Mouse (Mus musculus): ENCODE data around the gene Dock1. TPM values are rescaled to one million over a fixed set of nuclear protein-coding genes. Genes with fewer than 3 reads are reported as not detected.
A peak's percentile ranks its signal among the peaks of the same experiment; 100 is the strongest.

Dock1 gene
- polyA plus RNA-seq, 1 experiment from 2014 or later = 44.5 TPM

DNA sequence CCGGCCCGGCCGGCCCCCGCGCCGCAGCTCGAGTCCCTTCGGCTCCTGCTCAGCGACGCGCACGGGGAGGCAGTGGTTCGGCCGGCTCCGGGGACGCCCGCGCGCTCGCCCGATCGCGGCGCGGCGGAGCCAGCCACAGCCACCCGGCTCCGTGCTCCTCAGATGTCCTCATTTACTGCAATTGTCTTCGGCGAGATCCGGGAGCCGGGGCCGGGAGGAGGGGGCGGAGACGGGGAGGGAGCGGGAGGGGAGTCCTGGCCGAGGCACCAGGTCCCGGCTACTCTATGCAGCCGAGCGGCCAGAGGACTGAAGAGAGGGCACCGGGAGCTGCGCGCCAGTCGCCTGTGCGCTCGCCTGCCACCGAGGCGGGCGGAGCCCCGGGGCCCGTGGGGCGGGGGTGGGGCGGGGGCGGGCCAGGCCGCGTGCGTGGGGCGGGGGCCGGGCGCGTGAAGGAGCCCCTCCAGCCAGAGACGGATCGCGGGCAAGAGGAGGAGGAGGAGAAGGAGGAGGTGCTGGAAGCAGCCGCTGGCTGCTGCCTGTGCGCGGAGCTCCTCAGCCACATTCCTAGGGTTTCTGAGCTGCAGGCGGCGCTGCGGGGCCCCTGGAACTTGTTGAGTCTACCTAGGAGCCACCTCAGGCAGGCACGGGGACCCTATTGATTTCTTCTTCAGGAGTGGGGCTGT, 267.6 kb downstream of the Dock1 start, which contains the start of gene Fam196a:
Gene Fam196a (minus strand): TSS at position 504 of the 683 bp plus-strand sequence.
- Histone ChIP-seq H3K27ac (ENCODE audit: low read length) (no peak within 1 kb of the TSS), H3K27me3 (ENCODE audit: control insufficient read depth, insufficient read depth, low read depth, low read length) (no peaks in the 10 kb centered on the region; the same call in 1 of the 2 replicates), H3K9ac (ENCODE audit: low read length) (peak within 1 kb of the TSS; percentile 55), H3K4me3 (ENCODE audit: low read length) (peak within 1 kb of the TSS; percentile 54), H3K36me3 (ENCODE audit: control insufficient read depth, insufficient read depth, low read length) (no peaks in the 10 kb centered on the region), H3K9me3 (ENCODE audit: control insufficient read depth, low read length) (no peaks in the 10 kb centered on the region), H3K4me2 (ENCODE audit: low read depth, low read length) (peak within 1 kb of the TSS; percentile 90), H3K4me1 (replicated peaks; ENCODE audit: control insufficient read depth, insufficient read depth, low read length) (peaks cover 7% of the 10 kb centered on the region)
- ATAC-seq (ENCODE audit: low read depth) = peak; percentile 92
- under 1% methylated on average over 27 of the region's 71 CpGs for WGBS

- peaks cover 7% of the 10 kb centered on the region for H3K4me1 ChIP-seq (replicated peaks; ENCODE audit: control insufficient read depth, insufficient read depth, low read length)
- H3K27ac ChIP-seq (ENCODE audit: low read length) = no peak overlapping the region
- H3K36me3 ChIP-seq (ENCODE audit: control insufficient read depth, insufficient read depth, low read length) = no peaks in the 10 kb centered on the region
- H3K27me3 ChIP-seq (ENCODE audit: control insufficient read depth, insufficient read depth, low read depth, low read length) = no peaks in the 10 kb centered on the region; the same call in 1 of the 2 replicates
- H3K4me2 ChIP-seq (ENCODE audit: low read depth, low read length) = no peak overlapping the region
- no peak overlapping the region for H3K4me3 ChIP-seq (ENCODE audit: low read length)
- H3K9me3 ChIP-seq (ENCODE audit: control insufficient read depth, low read length) = no peaks in the 10 kb centered on the region
- H3K9ac ChIP-seq (ENCODE audit: low read length) = no peak overlapping the region
- no peak for ATAC-seq (ENCODE audit: low read depth)
- 95% methylated on average over 6 of the region's 6 CpGs for WGBS
Observed at GRCm38 (mm10) chr7:134941891-134942290, 271.4 kb downstream of the Dock1 start.

DNA sequence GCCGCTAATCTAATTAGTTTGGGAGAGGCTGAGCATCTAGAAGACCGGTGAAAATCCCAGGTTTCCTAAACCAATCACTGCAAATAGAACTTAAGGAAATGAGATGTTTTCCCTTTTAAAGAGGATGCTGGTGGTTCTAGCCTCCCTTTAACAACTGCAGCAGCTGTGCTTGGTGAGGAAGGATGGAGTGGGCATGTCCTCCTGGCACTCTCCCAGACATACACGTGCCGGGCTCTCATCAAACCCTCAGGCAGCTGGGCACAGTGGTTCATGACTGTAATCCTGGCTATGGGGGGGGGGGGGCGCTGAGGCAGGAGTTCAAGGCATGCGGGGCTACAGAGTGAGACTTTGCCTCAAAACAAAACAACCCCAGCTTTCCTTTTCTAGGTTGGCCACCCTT, 272.6 kb downstream of the Dock1 start:
- no peaks in the 10 kb centered on the region for H3K27me3 ChIP-seq (ENCODE audit: control insufficient read depth, insufficient read depth, low read depth, low read length)
- no peak overlapping the region for H3K27ac ChIP-seq (ENCODE audit: low read length)
- H3K9me3 ChIP-seq (ENCODE audit: control insufficient read depth, low read length) = no peaks in the 10 kb centered on the region
- H3K4me1 ChIP-seq (replicated peaks; ENCODE audit: control insufficient read depth, insufficient read depth, low read length) = no peaks in the 10 kb centered on the region; the same call in 1 of the 2 replicates
- H3K4me2 ChIP-seq (ENCODE audit: low read depth, low read length) = no peak overlapping the region
- ATAC-seq (ENCODE audit: low read depth) = no peak
- H3K36me3 ChIP-seq (ENCODE audit: control insufficient read depth, insufficient read depth, low read length) = no peaks in the 10 kb centered on the region
- no peak overlapping the region for H3K9ac ChIP-seq (ENCODE audit: low read length)
- no peak overlapping the region for H3K4me3 ChIP-seq (ENCODE audit: low read length)
- 64% methylated on average over 6 of the region's 6 CpGs for WGBS

DNA sequence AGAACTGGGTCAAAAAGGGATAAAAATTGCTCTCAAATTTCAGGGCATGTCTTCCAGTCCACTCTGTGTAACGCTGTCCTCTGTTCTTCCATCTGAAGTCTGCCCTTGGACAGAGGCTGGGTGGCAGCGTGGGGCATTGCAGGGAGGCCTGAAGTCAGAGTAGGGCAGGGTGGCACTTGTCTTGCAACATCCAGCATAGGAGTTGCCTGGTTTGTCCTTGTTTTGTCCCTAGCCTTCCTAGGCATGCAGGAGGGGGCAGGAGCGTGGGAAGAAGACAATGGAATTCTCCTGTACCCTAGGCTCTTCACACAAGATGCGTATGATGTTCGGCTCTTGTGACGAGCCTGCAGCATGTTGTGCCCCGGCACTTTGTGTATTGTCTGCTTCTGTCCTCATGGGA, 273.2 kb downstream of the Dock1 start:
- H3K4me2 ChIP-seq (ENCODE audit: low read depth, low read length) = no peak overlapping the region
- no peak overlapping the region for H3K9ac ChIP-seq (ENCODE audit: low read length)
- no peak overlapping the region for H3K27ac ChIP-seq (ENCODE audit: low read length)
- 79% methylated on average over 7 of the region's 7 CpGs for WGBS
- no peaks in the 10 kb centered on the region; the same call in 1 of the 2 replicates for H3K4me1 ChIP-seq (replicated peaks; ENCODE audit: control insufficient read depth, insufficient read depth, low read length)
- H3K9me3 ChIP-seq (ENCODE audit: control insufficient read depth, low read length) = no peaks in the 10 kb centered on the region
- no peaks in the 10 kb centered on the region for H3K27me3 ChIP-seq (ENCODE audit: control insufficient read depth, insufficient read depth, low read depth, low read length)
- ATAC-seq (ENCODE audit: low read depth) = no peak
- no peak overlapping the region for H3K4me3 ChIP-seq (ENCODE audit: low read length)
- no peaks in the 10 kb centered on the region for H3K36me3 ChIP-seq (ENCODE audit: control insufficient read depth, insufficient read depth, low read length)

DNA sequence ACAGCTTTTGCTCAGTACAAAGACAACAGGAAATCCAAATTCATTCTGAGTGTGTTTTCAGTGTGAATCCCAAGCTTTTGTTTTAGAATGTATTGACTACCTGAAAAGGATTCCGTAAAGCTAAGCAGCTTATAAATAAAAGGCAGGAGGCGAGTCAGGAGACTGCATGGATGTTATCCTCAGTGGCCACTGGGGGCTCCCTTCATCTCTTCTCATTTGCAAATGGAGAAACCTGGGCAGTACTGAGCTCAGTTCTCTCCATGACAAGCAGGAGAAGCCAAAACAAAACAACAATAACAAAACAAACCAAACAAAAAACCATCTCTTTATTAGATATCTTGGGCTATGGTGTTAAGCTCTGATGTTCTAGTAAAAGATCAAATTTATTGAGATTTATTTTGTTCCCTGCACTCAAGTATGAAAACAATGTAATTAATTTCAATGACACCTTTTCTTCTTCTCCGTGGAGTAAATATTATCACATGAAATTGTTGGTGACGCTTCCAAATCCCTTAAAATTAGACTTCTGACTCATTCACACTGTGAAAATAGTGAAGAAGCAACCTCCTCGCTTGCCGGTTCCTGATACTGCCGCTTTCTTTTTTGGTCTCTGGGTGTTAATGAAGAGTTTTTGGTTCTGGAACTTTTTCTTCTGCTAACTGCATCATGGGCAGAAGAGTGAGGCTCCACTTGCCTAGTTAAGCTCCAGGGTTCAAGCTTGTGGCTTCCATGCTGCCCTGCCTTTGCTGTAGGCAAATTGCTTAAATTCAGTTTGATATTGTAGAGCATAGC, 275.7 kb downstream of the Dock1 start:
- Histone ChIP-seq H3K4me2 (ENCODE audit: low read depth, low read length) (no peak overlapping the region), H3K4me1 (replicated peaks; ENCODE audit: control insufficient read depth, insufficient read depth, low read length) (no peaks in the 10 kb centered on the region), H3K27me3 (ENCODE audit: control insufficient read depth, insufficient read depth, low read depth, low read length) (no peaks in the 10 kb centered on the region), H3K27ac (ENCODE audit: low read length) (no peak overlapping the region), H3K36me3 (ENCODE audit: control insufficient read depth, insufficient read depth, low read length) (no peaks in the 10 kb centered on the region), H3K4me3 (ENCODE audit: low read length) (no peak overlapping the region), H3K9ac (ENCODE audit: low read length) (no peak overlapping the region), H3K9me3 (ENCODE audit: control insufficient read depth, low read length) (no peaks in the 10 kb centered on the region)
- WGBS = 86% methylated on average over 7 of the region's 7 CpGs
- no peak for ATAC-seq (ENCODE audit: low read depth)

GRCm38 (mm10) chr7:134959086-134959485, 288.6 kb downstream of the Dock1 start:
- Histone ChIP-seq H3K4me1 (replicated peaks; ENCODE audit: control insufficient read depth, insufficient read depth, low read length) (no peaks in the 10 kb centered on the region), H3K9me3 (ENCODE audit: control insufficient read depth, low read length) (no peaks in the 10 kb centered on the region), H3K9ac (ENCODE audit: low read length) (no peak overlapping the region), H3K36me3 (ENCODE audit: control insufficient read depth, insufficient read depth, low read length) (no peaks in the 10 kb centered on the region), H3K4me3 (ENCODE audit: low read length) (no peak overlapping the region), H3K27ac (ENCODE audit: low read length) (no peak overlapping the region), H3K4me2 (ENCODE audit: low read depth, low read length) (no peak overlapping the region), H3K27me3 (ENCODE audit: control insufficient read depth, insufficient read depth, low read depth, low read length) (no peaks in the 10 kb centered on the region)
- ATAC-seq (ENCODE audit: low read depth) = no peak
- 77% methylated on average over 6 of the region's 6 CpGs for WGBS

DNA sequence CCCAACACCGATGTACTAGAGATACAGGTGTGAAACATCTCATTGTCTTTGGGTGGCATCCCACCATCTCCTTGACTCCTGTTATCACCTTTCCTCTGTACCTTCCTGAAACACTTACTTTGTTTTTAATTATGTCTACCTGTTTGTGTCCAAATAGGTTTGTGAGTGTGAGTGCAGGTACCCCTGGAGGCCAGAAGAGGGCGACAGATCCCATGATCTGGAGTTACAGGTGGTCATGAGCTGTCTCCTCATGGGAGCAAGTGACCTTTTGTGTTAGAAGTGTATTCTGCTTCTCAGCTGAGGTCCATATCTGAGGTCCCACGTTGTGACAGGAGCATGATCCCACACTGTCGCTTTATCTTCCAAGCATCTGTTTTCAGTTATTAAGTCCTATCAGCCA, 290.4 kb downstream of the Dock1 start:
- Histone ChIP-seq H3K9ac (ENCODE audit: low read length) (no peak overlapping the region), H3K27ac (ENCODE audit: low read length) (no peak overlapping the region), H3K9me3 (ENCODE audit: control insufficient read depth, low read length) (no peaks in the 10 kb centered on the region), H3K36me3 (ENCODE audit: control insufficient read depth, insufficient read depth, low read length) (no peaks in the 10 kb centered on the region), H3K4me3 (ENCODE audit: low read length) (no peak overlapping the region), H3K27me3 (ENCODE audit: control insufficient read depth, insufficient read depth, low read depth, low read length) (no peaks in the 10 kb centered on the region), H3K4me2 (ENCODE audit: low read depth, low read length) (no peak overlapping the region), H3K4me1 (replicated peaks; ENCODE audit: control insufficient read depth, insufficient read depth, low read length) (no peaks in the 10 kb centered on the region)
- 54% methylated on average over 4 of the region's 4 CpGs for WGBS
- ATAC-seq (ENCODE audit: low read depth) = no peak

DNA sequence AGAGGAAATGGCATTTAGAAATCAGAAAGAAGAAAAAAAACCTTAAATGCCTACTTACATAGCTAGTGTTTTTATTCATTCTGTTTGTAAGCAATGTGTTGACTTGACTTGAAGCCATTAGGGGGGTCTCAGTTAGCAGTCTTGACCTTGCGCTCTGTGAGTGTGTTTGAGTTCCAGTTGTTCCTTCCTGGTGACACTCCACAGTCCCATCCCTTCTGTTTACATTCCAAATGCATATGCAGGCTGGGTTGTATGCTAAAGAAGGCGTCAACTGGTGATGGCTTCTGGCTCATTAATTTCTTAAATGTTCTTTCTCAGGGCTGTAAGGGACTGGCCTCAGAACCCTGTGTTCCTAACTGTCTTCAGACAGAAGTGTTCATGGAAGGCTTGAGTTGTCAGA, 291.2 kb downstream of the Dock1 start:
- ATAC-seq (ENCODE audit: low read depth) = peak; percentile 66; the same call in 1 of the 2 replicates
- WGBS = 58% methylated on average over 2 of the region's 2 CpGs

DNA sequence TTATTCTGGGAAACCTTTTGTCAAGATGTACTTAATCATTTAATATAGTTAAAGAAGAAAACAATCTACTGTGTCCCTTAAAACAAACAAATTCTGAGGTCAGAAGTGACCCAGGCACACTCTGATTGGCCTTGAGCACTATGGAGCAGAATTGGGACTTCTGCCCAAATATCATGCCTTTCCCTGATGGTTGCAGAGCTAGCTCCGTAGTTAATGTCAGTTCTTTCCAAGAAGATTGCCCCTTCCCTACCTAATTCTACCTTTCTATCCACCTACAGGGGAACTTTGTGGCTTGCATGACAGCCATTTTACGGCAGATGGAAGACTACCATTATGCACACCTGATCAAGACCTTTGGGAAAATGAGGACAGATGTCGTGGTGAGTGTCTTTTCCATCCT, 319.8 kb downstream of the Dock1 start:
- H3K36me3 ChIP-seq (ENCODE audit: control insufficient read depth, insufficient read depth, low read length) = peaks cover 2% of the 10 kb centered on the region; the same call in 1 of the 2 replicates
- H3K4me2 ChIP-seq (ENCODE audit: low read depth, low read length) = no peak overlapping the region
- no peak for ATAC-seq (ENCODE audit: low read depth)

More for the DNA sequence above, 291.2 kb downstream of the Dock1 start:
- H3K27ac ChIP-seq (ENCODE audit: low read length) = no peak overlapping the region
- H3K4me2 ChIP-seq (ENCODE audit: low read depth, low read length) = no peak overlapping the region
- no peak overlapping the region for H3K4me3 ChIP-seq (ENCODE audit: low read length)
- H3K9me3 ChIP-seq (ENCODE audit: control insufficient read depth, low read length) = no peaks in the 10 kb centered on the region
- no peak overlapping the region for H3K9ac ChIP-seq (ENCODE audit: low read length)
- H3K4me1 ChIP-seq (replicated peaks; ENCODE audit: control insufficient read depth, insufficient read depth, low read length) = no peaks in the 10 kb centered on the region
- H3K27me3 ChIP-seq (ENCODE audit: control insufficient read depth, insufficient read depth, low read depth, low read length) = no peaks in the 10 kb centered on the region
- H3K36me3 ChIP-seq (ENCODE audit: control insufficient read depth, insufficient read depth, low read length) = no peaks in the 10 kb centered on the region

More for the DNA sequence above, 319.8 kb downstream of the Dock1 start:
- no peak overlapping the region for H3K4me3 ChIP-seq (ENCODE audit: low read length)
- no peaks in the 10 kb centered on the region for H3K27me3 ChIP-seq (ENCODE audit: control insufficient read depth, insufficient read depth, low read depth, low read length)
- no peaks in the 10 kb centered on the region for H3K4me1 ChIP-seq (replicated peaks; ENCODE audit: control insufficient read depth, insufficient read depth, low read length)
- 84% methylated on average over 3 of the region's 3 CpGs for WGBS
- H3K27ac ChIP-seq (ENCODE audit: low read length) = no peak overlapping the region
- H3K9ac ChIP-seq (ENCODE audit: low read length) = no peak overlapping the region
- H3K9me3 ChIP-seq (ENCODE audit: control insufficient read depth, low read length) = no peaks in the 10 kb centered on the region
